ENCODE assay signal across 16 mouse cellular contexts in the genomic region with DNA sequence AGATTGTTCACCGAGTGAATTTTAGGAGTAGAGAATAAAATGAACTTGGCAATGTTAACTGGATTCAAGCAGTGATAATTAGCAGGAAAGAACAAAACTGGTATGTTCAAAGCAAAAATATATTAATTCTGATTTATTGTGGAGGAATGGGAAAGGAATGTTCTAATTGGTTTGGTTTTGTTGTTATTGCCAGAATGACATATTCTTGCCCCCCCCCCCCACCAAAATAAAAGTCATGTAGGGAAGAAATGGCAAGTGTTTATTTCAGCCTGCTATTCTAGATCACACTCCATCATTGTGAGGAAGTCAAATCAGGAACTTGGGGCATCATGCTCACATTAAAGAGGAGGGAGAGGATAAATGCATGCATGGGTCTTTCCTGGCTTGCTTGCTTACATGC.
"Had no signal": no experiment of that assay in that cellular context is flagged by ENCODE, and none has a peak within 500 bp of the region (broad histone marks: within the 10 kb centered on the region; RNA-seq: fewer than 3 reads in every experiment).

No protein-coding gene starts in this region.

- DNase-seq: heart, postnatal 10 days; heart, postnatal 14 days; heart, postnatal 36 days; heart, postnatal 4 days; kidney, adult 11 months; kidney, adult 18-20 months; kidney, adult 2 months; kidney, adult 8-10 months; kidney, adult 9 months; kidney, postnatal 10 days; kidney, postnatal 14 days; kidney, postnatal 25 days; kidney, postnatal 36 days; kidney, postnatal 4 days; layer of hippocampus, adult 9-11 months; layer of hippocampus, postnatal 36 days had no signal
